Mouse (Mus musculus) cerebellum, adult 9-11 months (tissue): ENCODE data around the gene Ralgps2.

Experiments used
- DNase-seq: peaks from one replicate; pipeline ENCODE4 v3.0.0; 2022

Ralgps2 gene

GRCm38 (mm10) chr1:156901689-156902088 lies 37.7 kb downstream of the Ralgps2 start:
- DNase-seq = no peak

GRCm38 (mm10) chr1:156891561-156891960 lies 47.9 kb downstream of the Ralgps2 start:
- DNase-seq = no peak

DNA sequence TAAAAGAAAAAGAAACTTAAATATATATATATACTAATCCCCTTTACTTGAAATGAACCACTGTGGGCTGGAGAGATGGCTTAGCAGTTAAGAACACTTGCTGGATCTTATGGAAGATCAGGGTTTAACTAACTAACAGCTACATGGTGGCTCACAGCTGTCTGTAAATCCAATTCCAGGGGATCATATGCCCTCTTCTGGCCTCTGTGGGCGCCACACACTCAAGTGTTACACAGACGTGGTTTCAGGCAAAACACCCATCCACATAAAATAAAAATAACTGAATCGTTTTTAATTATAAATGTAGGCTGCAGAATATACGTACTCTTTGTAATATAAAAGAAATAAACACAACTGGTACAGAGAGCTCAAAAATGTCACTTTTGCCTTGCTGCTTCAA lies 50.6 kb downstream of the Ralgps2 start:
- DNase-seq = no peak

- no peak for DNase-seq
Observed at GRCm38 (mm10) chr1:156885879-156886278, 53.5 kb downstream of the Ralgps2 start.

DNA sequence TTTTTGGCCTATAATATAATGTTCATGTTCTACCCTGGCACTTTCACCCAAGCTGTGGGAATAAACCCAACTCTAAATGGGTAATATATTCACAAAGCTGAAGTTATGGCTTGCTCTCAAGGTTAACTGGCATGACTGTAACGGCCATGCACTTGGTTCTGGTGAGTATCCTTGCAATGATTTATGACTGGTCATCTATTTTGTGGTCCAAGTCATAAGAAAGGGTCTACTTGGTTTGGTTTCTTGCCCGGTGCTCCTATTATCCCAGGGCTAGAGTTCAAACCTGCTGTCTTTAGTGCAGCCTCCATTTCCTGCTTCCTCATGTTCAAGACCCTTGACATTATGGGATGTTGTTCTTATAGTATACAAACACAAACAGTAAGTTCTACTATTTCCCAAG lies 54.6 kb downstream of the Ralgps2 start:
- DNase-seq = no peak

GRCm38 (mm10) chr1:156870616-156871015 lies 68.8 kb downstream of the Ralgps2 start:
- DNase-seq = no peak

GRCm38 (mm10) chr1:156870028-156870427 lies 69.4 kb downstream of the Ralgps2 start:
- no peak for DNase-seq

GRCm38 (mm10) chr1:156864240-156864639 lies 75.2 kb downstream of the Ralgps2 start:
- no peak for DNase-seq

GRCm38 (mm10) chr1:156863726-156864125 lies 75.7 kb downstream of the Ralgps2 start:
- DNase-seq = no peak

GRCm38 (mm10) chr1:156861475-156862043 lies 77.9 kb downstream of the Ralgps2 start:
- no peak for DNase-seq

DNA sequence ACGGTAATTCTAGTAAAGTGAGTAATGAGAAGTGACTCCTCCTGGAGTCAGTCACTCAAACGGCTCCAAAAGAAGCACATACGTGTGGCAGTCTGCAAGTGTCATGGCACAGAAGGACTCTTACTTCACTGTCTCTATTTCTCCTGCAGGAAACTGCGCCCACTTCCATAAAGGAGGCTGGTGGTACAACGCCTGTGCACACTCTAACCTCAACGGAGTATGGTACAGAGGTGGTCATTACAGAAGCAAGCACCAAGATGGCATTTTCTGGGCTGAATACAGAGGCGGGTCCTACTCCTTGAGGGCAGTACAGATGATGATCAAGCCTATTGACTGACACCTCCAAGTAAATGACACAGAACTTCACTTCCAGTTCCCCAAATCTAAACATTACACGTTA lies 79.2 kb downstream of the Ralgps2 start:
- DNase-seq = no peak

DNA sequence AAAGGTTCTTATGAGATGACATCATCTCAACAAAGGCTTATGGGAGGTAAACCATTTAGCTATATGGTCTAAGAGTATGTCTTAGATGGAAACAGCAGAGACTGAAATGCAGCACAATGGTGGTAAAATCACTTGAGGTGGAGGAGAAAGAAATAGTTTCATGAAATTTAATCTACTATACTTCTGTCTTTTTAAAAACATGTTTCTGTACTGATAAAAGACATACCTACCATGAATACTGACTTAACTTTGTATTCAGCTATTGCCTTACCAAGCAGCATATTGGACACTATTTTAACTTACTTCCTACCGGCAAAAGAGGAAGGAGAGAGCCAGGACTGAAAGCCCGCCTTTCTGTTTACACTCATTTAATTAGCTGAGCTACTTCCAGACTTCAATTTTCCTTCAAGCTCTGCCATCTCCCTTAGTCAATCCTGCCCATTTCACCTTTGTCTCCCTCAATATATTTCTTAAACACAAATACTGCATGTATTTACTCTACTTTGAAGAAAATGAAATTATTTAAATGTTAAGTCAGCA lies 79.6 kb downstream of the Ralgps2 start:
- no peak for DNase-seq

DNA sequence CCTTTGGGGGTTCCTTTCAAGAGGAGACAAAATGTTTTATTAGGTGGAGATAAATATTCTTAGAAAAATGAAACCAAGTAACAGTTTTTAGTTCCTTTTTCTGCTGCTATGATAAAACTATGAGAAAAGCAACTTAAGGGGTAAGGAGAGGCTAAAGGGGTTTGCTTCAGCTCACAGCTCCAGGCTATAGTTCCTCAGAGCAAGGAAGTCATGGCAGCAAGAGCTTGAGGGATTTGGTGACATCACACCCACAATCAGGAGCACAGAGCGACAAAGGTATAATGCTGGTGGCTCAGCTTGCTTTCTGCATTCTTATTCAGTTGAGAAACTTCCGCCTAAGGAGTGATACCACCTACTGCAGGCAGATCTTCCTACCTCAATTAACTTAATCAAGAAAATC lies 80.3 kb downstream of the Ralgps2 start:
- no peak for DNase-seq

DNA sequence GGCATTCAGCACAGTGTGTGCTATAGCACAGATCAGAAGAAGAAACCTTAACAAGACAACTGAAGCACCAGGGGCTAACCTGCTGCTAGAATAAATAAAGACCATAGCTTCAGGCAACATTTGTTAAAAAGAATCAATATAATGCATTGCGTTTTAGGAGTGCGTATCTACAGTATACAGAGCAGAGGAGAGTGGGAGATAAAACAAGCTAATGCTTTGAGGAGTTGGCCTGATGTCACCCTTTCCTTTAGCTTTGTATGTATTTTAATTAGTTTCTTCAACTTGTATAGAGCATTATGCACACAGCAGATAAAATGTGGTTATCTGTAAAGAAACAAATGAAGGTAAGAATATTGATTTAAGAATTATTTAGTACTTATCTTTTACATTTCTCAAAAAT lies 82.8 kb downstream of the Ralgps2 start:
- no peak for DNase-seq

- no peak for DNase-seq
Observed at GRCm38 (mm10) chr1:156854558-156854957, 84.9 kb downstream of the Ralgps2 start.

DNA sequence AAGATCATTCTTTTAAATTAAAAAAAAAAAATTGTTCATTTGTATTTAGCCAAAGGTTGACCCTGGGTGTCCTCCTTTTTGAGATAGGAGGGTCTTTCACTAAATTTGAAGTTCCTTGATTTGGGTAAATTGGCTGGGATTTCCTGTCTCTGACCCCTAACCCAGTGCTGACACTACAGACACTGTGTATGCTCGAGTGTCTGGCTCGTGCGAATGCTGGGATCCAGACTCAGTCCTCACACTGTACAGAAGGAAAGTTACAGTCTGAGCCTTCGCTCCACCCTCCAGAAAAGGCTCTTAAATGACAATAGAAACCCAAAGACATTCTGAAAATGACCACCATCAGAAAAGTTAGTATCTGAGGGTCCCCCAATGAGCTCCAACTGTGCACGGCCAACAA lies 86.6 kb downstream of the Ralgps2 start:
- no peak for DNase-seq

GRCm38 (mm10) chr1:156852409-156852808 lies 87.0 kb downstream of the Ralgps2 start:
- no peak for DNase-seq

DNA sequence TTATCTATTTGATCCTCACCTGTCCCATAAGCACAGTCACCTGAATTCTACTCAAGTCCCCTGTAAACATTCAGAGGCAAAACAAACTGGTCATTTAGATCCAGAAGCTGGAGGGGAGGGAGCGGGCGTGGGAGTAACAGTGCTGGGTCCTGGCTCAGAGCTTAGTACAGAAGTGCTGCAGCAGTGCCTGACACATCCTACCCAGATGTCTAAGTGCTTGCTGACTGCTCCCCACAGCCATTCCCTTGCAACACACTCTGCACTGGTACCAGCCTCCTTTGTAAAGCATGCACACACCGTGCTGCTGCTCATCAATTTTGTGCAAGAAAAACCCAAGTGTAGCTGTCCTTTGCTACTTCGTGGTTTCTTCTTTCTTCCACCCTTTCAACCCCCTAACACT lies 92.3 kb downstream of the Ralgps2 start:
- no peak for DNase-seq

- no peak for DNase-seq
Observed at GRCm38 (mm10) chr1:156841625-156842339, 97.6 kb downstream of the Ralgps2 start.

DNA sequence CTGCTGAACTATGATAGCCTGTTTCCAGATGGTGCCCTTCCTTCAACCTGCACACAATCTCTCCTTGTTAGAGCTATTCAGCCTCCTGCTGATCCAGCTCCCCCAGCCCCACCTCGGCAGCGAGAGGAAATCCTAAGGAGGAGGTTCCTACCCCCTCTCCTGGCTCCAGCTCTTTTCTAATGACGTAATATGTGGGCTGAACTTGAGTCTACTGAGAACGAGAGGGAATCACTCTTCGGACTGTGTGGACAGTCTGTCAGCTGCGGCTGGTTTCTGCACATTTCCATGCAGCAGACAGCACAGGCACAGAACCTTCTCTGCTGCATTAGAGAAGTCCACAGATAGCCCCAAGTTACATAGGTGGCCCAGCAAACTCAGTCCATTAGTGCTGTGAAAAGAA lies 100.7 kb downstream of the Ralgps2 start:
- DNase-seq = no peak

GRCm38 (mm10) chr1:156838177-156838576 lies 101.2 kb downstream of the Ralgps2 start, which contains the start of gene Angptl1:
Angptl1 (plus strand) TSS chr1:156838562.
- DNase-seq = no peak

GRCm38 (mm10) chr1:156819236-156819635 lies 120.2 kb downstream of the Ralgps2 start:
- no peak for DNase-seq

DNA sequence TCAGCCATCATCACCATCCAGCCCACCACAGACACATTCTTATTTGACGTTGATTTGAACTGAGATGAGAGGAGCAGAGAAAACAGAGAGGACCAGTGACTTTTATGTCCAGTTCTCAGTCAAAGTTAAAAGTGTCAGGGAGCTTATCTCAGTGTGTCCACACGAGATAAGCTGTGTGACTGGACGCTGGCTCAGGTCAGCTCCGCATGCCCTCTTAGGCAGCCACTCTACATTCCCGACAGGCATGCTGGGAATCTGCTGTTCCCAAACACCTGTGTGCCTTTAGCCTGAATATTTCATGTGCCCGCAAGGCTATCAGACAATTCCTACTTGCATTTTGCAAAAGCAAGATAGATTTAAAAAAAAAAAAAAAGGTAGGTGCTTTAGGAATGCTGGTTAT lies 125.9 kb downstream of the Ralgps2 start:
- no peak for DNase-seq

GRCm38 (mm10) chr1:156812716-156813115 lies 126.7 kb downstream of the Ralgps2 start:
- DNase-seq = no peak

DNA sequence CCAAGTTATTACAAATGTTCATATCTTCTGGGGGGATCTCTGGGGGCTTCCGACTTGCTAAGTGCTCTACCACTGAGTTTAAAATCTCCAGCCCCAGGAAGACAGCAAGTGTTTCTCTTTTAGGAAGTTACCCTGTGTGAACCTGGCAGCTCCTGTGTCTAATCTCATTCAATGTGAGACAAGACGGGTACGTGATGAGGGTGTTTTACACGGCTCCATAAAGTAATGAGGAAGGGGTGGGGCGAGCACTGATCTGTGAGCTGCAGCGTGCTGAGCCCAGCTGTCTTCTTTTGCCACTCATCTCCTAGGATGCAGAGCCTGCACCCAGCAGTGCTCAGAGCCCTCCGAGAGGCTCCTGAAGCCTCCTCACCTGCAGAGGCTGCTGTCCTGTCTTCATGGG lies 127.5 kb downstream of the Ralgps2 start:
- DNase-seq = no peak
